Mouse (Mus musculus) forebrain, embryonic 15.5 days (tissue): ENCODE results near the gene Kif14. TPM values are rescaled to one million over a fixed set of nuclear protein-coding genes. Genes with fewer than 3 reads are reported as not detected.
"Not testable (repeated sequence)": the region's sequence is repeated elsewhere in the genome, so short reads cannot be mapped to it uniquely, and the experiment has no call there.

Source experiments
- ATAC-seq: fragments of 200-750 bp; cut with Nextera tagmentation; replicated peaks from 2 replicates; pipeline ENCODE4 v1.8.0; 2017; ENCODE audit warnings: mild to moderate bottlenecking, moderate TSS enrichment, moderate library complexity
- H3K27ac ChIP-seq: fragments of 300-500 bp; sonication (generic); replicated peaks from 2 replicates; pipeline ENCODE4 v1.5.1; 2015; ENCODE audit warnings: mild to moderate bottlenecking, inconsistent platforms
- H3K27me3 ChIP-seq: fragments of 300-500 bp; sonication (generic); 2 replicates; pipeline ENCODE4 v1.6.1; 2015; ENCODE audit warnings: inconsistent platforms
- H3K36me3 ChIP-seq: fragments of 300-500 bp; sonication (generic); 2 replicates; pipeline ENCODE4 v1.6.1; 2015; ENCODE audit warnings: mild to moderate bottlenecking, inconsistent platforms
- H3K4me1 ChIP-seq: fragments of 300-500 bp; sonication (generic); 2 replicates; pipeline ENCODE4 v1.6.1; 2015; ENCODE audit warnings: inconsistent platforms
- H3K4me2 ChIP-seq: fragments of 300-500 bp; sonication (generic); replicated peaks from 2 replicates; pipeline ENCODE4 v1.6.1; 2015; ENCODE audit warnings: mild to moderate bottlenecking, inconsistent platforms
- H3K4me3 ChIP-seq: fragments of 300-500 bp; sonication (generic); 2 replicates; pipeline ENCODE4 v1.5.1; 2015; ENCODE audit warnings: mild to moderate bottlenecking, inconsistent platforms
- H3K9ac ChIP-seq: fragments of 300-500 bp; sonication (generic); replicated peaks from 2 replicates; pipeline ENCODE4 v1.6.1; 2015; ENCODE audit warnings: mild to moderate bottlenecking, inconsistent platforms
- H3K9me3 ChIP-seq: fragments of 300-500 bp; sonication (generic); 2 replicates; pipeline ENCODE4 v1.6.1; 2016; ENCODE audit warnings: inconsistent platforms
- WGBS: fragments of 180-500 bp; shearing (Covaris S2); methylation state at CpG from one replicate; pipeline ENCODE4 v1.1.7; 2015; ENCODE audit warnings: mixed read lengths; 5-methylcytosine and 5-hydroxymethylcytosine counted together
- polyA plus RNA-seq: library from polyadenylated mRNA; unstranded; fragments of >200 nt; fragmentation: Nextera tagmentation; extraction: Ambion mirVana; gene quantifications from 2 replicates; pipeline ENCODE4 v1.2.1, GENCODE M21; 2015

Kif14 gene
- polyA plus RNA-seq, 1 experiment from 2014 or later, result 2.3 TPM

DNA sequence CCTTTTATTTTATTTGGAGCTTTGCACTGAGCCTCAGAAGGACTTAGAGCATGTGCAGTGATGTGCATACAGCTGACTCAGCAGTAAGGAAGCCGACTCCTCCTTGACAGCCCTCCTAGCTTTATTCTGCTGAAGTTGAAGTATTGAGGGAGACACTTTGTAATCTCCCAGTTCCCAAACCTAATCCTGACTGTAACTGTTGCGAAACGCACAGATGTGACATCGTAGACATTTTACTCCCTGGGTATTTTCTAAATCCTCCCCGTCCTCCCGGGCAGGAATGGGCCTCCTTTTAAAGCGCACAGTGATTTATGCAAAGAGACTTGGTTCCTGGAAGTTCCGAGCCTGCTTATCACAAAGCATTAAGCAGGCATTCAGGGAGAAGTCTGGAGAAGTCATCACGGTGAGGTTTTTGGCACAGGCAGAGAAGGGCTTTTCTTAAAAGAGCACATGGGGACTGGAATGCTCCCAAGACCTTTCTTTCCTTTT lies 74.3 kb downstream of the Kif14 start:
- H3K4me2 ChIP-seq, result no peak overlapping the region
- no peak overlapping the region for H3K27ac ChIP-seq
- H3K9ac ChIP-seq, result no peak overlapping the region
- H3K36me3 ChIP-seq, result no peaks in the 10 kb centered on the region
- no peak for ATAC-seq
- 34% methylated on average over 9 of the region's 9 CpGs for WGBS
- H3K27me3 ChIP-seq, result no peaks in the 10 kb centered on the region
- H3K4me1 ChIP-seq, result no peaks in the 10 kb centered on the region
- H3K4me3 ChIP-seq, result no peak overlapping the region
- no peaks in the 10 kb centered on the region for H3K9me3 ChIP-seq

DNA sequence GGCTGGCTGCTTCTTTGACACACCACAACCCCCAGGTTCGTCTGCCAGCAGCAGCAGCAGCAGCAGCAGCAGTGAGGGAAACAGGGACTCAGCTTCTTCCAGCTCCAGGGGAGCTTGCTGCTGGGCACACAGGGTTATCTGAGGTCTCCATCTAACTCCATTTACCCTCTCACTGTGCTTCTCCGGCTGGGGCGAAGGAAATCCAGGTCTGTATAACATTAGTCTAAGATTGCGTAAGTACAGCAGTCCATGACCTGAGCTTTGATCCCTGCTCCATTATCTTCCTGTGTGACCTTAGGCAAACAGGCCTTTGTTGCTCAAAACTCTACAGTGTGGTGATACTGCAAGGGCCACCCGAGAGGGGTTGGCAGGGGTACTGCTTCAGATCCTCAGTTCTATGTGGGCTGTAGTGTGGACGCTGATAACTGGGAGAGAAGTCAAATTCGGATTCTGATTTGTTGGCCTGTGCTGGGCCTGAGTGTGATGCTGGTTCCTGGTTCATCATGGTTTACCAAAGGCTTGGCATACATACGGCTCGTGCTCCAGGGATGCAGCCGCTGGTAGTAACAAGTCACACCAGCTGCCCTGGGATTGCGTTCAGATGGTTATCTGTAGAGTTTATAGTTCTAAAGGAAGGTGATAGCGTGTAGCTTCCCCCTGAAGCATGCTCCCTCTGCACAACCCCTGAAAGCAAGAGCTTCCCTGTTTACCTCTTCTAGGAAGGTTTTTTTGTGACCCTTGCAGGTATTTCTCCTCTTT lies 75.7 kb downstream of the Kif14 start:
- no peak overlapping the region for H3K4me2 ChIP-seq
- WGBS, result 80% methylated on average over 12 of the region's 12 CpGs
- no peaks in the 10 kb centered on the region for H3K27me3 ChIP-seq
- no peak overlapping the region for H3K9ac ChIP-seq
- no peaks in the 10 kb centered on the region for H3K36me3 ChIP-seq
- ATAC-seq, result no peak
- H3K27ac ChIP-seq, result no peak overlapping the region
- no peaks in the 10 kb centered on the region for H3K9me3 ChIP-seq
- no peak overlapping the region for H3K4me3 ChIP-seq
- no peaks in the 10 kb centered on the region for H3K4me1 ChIP-seq

DNA sequence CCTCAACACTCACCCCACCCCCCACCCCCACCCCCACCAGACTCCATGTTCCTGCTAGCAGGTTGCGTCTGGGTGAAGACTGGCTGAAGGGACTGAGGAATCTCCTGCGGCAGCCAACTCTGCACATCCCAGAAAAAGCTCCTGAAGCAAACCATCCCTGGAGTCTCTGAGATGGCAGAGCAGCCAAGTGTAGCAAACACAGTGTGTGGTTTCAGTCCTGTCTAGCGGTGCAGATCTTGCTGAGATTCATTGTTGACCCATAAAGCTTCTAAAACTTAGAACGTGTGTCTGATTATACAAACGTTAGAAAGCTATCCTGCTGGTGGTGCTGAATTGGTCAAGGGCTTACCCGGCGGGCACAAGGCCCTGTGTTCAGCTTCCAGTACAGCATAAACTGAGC lies 77.8 kb downstream of the Kif14 start:
- H3K4me1 ChIP-seq, result no peaks in the 10 kb centered on the region
- 60% methylated on average over 7 of the region's 7 CpGs for WGBS

DNA sequence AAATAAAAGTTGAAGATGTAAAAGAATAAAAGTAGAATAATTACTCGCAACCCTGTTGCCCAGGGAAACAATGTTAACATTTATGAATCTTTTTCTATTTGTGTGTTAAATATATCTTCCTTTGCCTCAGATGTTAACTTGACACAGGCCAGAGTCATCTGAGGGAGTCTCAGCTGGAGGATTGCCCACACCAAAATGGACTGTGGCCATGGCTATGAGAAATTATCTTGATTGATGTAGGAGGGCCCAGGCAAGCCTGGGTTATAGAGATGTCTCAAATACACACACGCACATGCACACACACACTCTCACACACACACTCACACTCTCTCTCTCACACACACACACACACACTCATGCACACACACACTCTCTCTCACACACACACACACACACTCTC lies 80.9 kb downstream of the Kif14 start:
- ATAC-seq, result no peak
- Histone ChIP-seq H3K4me1 (peaks cover 3% of the 10 kb centered on the region; the same call in 1 of the 2 replicates), H3K4me3 (no peak overlapping the region), H3K4me2 (no peak overlapping the region), H3K9ac (no peak overlapping the region), H3K36me3 (no peaks in the 10 kb centered on the region), H3K27me3 (no peaks in the 10 kb centered on the region), H3K9me3 (no peaks in the 10 kb centered on the region), H3K27ac (no peak overlapping the region)
- WGBS, result 95% methylated on average over 2 of the region's 2 CpGs

More for the DNA sequence above, 77.8 kb downstream of the Kif14 start:
- Histone ChIP-seq H3K4me3 (no peak overlapping the region), H3K9ac (no peak overlapping the region), H3K9me3 (no peaks in the 10 kb centered on the region), H3K4me2 (no peak overlapping the region), H3K27me3 (no peaks in the 10 kb centered on the region), H3K36me3 (no peaks in the 10 kb centered on the region), H3K27ac (no peak overlapping the region)
- no peak for ATAC-seq

DNA sequence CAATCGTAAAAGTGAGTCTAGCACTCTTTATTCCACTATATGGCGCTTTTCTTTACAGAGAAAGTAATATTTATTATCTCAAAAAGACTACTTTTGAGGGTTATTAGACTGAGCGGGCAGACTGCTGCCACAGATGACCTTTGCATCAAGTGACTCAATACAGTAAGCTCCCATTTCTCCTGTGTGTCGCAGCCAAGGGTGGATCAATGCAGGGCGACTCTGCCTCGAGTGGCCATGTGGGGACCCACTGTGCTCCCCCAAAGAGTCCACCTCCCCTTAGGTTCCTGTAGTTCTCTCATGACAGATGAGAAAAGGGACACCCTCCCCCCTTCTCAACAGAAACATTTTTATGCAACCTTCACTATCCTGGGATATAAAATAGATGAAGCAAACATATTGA lies 84.1 kb downstream of the Kif14 start:
- peaks cover 3% of the 10 kb centered on the region; the same call in 1 of the 2 replicates for H3K4me1 ChIP-seq
- 95% methylated on average over 6 of the region's 6 CpGs for WGBS
- H3K4me2 ChIP-seq, result no peak overlapping the region
- no peak overlapping the region for H3K27ac ChIP-seq
- H3K9ac ChIP-seq, result no peak overlapping the region
- H3K9me3 ChIP-seq, result no peaks in the 10 kb centered on the region
- no peak for ATAC-seq
- no peak overlapping the region for H3K4me3 ChIP-seq
- no peaks in the 10 kb centered on the region for H3K36me3 ChIP-seq
- no peaks in the 10 kb centered on the region for H3K27me3 ChIP-seq

DNA sequence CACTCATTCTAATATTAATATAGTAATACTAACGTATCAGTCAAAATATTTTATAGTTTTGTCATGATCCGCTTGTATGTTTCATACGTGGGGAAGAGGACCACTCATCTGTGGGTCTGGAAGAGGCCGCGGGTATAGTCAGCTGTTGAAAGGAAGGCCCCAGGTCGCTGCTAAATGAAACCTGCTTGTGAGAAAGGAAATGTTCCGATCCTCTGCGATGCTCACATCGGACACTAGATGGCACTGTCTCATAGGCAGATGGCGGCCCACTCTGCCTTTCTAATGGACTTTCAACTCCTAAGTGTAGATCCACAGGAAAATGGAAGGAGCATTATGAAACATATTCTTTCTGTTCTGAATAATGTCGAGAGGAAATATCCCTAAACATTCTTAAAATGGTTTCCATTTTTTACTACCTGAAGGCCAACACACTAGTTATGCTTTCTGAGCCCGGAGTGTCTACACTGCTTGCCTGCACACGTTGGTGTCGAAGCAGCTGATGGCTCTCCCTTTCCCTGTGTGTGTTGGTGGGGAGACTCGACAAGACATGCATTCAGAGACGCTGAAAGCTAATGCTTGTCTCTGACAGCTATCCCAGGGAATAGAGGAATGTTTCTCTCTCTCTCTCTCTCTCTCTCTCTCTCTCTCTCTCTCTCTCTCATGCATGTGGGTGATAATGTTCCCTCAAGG lies 84.9 kb downstream of the Kif14 start:
- peak; percentile 77 for ATAC-seq
- no peak overlapping the region for H3K4me2 ChIP-seq

DNA sequence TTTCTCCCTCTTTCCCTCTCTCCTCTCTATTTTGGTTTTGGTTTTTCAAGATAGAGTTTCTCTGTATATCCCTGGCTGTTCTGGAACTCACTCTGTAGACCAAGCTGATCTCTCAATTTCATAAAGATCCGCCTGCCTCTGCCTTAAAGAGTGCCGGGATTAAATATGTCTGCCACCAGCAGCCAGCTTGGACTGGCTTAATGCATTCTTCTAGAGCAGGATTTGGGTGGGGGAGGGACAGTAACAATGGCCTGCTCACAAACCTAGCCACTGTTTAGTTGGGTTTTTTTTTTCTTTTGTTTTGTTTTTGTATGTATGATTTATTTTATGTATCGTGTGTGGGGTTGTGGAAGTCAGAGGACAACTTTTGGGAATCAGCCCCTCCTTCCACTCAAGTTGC lies 88.5 kb downstream of the Kif14 start:
- Histone ChIP-seq H3K27me3 (no peaks in the 10 kb centered on the region), H3K36me3 (no peaks in the 10 kb centered on the region), H3K4me1 (peaks cover 3% of the 10 kb centered on the region; the same call in 1 of the 2 replicates), H3K9me3 (no peaks in the 10 kb centered on the region), H3K9ac (no peak overlapping the region), H3K4me3 (no peak overlapping the region), H3K27ac (no peak overlapping the region), H3K4me2 (no peak overlapping the region)
- 93% methylated on average over 3 of the region's 3 CpGs for WGBS
- ATAC-seq, result no peak

More for the DNA sequence above, 84.9 kb downstream of the Kif14 start:
- Histone ChIP-seq H3K9ac (no peak overlapping the region), H3K4me3 (no peak overlapping the region), H3K9me3 (no peaks in the 10 kb centered on the region), H3K36me3 (no peaks in the 10 kb centered on the region), H3K4me1 (peaks cover 3% of the 10 kb centered on the region; the same call in 1 of the 2 replicates), H3K27me3 (no peaks in the 10 kb centered on the region), H3K27ac (no peak overlapping the region)
- 28% methylated on average over 16 of the region's 16 CpGs for WGBS

DNA sequence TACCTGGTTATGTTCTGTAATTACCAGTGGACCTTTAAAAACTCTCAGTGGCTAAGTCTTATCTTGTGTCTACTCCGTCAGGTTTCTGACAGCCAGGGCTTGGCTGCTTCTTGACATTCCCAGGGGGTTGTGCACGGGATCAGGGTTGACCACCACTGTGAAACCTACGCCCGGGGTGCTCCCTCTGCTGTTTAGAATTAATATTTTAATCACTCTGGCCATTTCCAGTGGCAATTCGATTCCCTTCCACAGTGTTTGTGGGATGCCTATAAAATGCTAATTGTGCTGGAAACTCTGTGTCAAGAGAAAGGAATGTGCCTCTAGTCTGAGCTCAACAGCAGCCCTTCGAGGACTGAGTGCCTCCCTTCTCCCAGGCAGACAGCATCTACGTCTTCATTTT lies 89.7 kb downstream of the Kif14 start:
- Histone ChIP-seq H3K27ac (no peak overlapping the region), H3K9ac (no peak overlapping the region), H3K4me1 (peaks cover 3% of the 10 kb centered on the region; the same call in 1 of the 2 replicates), H3K27me3 (no peaks in the 10 kb centered on the region), H3K4me2 (no peak overlapping the region), H3K4me3 (no peak overlapping the region), H3K36me3 (no peaks in the 10 kb centered on the region), H3K9me3 (no peaks in the 10 kb centered on the region)
- ATAC-seq, result no peak
- 46% methylated on average over 7 of the region's 7 CpGs for WGBS

DNA sequence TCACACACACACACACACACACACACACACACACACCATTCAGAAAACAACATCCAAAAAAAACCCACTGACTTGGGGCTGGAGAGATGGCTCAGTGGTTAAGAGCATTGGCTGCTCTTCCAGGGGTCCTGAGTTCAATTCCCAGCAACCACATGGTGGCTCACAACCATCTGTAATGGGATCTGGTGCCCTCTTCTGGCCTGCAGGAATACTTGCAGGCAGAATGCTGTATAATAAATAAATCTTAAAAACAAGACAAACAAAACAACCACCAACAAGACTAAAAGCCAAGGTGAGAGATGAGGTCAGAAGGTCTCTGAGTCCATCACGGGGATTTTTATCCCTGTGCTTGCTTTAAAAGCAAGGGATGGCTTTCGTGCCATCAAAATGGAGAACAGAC lies 90.5 kb downstream of the Kif14 start:
- H3K27ac ChIP-seq, H3K27me3 ChIP-seq, H3K9me3 ChIP-seq, ATAC-seq, H3K9ac ChIP-seq, H3K4me3 ChIP-seq, H3K4me2 ChIP-seq, H3K4me1 ChIP-seq, H3K36me3 ChIP-seq: not testable (repeated sequence)
- 89% methylated on average over 2 of the region's 2 CpGs for WGBS

DNA sequence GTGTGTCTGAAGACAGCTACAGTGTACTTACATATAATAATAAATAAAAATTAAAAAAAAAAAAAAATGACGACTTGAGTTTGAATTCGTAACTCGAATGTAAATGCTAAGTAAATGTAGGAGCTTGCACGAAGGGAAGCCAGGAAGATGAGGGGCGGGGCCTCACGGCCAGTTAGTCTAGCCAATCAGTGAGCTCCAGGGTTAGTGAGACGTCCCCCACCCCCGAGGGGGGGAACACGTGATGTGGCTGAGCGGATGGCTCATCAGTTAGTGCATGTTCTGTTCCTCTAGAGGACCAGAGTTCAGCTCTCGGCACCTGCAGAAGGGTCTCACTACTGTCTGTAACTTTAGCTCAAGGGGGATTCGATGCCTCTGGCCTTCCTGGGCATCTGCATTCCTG lies 91.3 kb downstream of the Kif14 start:
- H3K9me3 ChIP-seq, result no peaks in the 10 kb centered on the region
- no peaks in the 10 kb centered on the region for H3K4me1 ChIP-seq
- H3K27me3 ChIP-seq, result no peaks in the 10 kb centered on the region
- H3K4me2 ChIP-seq, result no peak overlapping the region
- WGBS, result 92% methylated on average over 12 of the region's 12 CpGs
- no peak overlapping the region for H3K9ac ChIP-seq
- H3K27ac ChIP-seq, result no peak overlapping the region
- no peaks in the 10 kb centered on the region for H3K36me3 ChIP-seq
- no peak overlapping the region for H3K4me3 ChIP-seq
- no peak for ATAC-seq

DNA sequence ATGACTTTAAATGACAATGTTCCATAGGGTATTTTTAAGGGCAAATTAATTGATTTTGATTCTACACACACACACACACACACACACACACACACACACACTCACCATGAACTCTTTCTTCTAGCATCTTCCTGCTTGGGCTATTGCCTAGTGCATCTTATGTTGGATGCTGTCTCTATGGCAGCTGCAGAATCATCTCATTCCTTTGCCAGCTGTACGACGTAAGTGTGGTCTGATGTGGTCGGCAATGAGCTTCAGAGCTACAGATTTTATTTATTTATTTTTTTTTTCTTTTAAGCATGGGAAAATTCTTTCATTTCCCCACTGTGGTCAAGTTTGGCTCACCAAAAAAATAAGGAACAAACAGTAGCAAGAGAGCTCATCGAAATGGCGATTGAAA lies 92.6 kb downstream of the Kif14 start:
- ATAC-seq, result no peak
- WGBS, result 69% methylated on average over 5 of the region's 5 CpGs

DNA sequence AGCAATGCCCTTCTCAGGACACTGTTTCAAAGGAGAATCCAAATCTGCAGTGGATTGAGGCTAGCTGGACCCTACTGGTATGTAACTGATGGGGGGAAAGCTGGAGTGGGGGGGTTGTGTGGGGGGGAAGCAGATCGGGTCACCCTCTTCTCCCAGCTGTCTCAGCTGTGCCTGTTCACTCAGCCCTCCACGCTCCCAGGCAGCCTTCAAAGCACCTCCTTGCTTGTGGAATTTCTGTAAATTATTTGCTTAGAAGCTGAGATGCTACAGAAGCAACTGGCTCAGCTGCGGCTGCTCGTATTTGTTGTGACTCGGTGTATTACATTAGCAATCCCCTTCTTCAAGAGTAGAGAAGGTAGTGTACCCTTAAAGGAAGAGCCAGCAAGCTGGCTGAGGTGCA lies 93.1 kb downstream of the Kif14 start:
- H3K9ac ChIP-seq, result no peak overlapping the region
- no peaks in the 10 kb centered on the region for H3K27me3 ChIP-seq
- 72% methylated on average over 5 of the region's 5 CpGs for WGBS
- no peak for ATAC-seq
- H3K36me3 ChIP-seq, result no peaks in the 10 kb centered on the region
- H3K9me3 ChIP-seq, result no peaks in the 10 kb centered on the region
- no peak overlapping the region for H3K27ac ChIP-seq
- peaks cover 5% of the 10 kb centered on the region for H3K4me1 ChIP-seq
- no peak overlapping the region for H3K4me3 ChIP-seq
- H3K4me2 ChIP-seq, result no peak overlapping the region

More for the DNA sequence above, 92.6 kb downstream of the Kif14 start:
- Histone ChIP-seq H3K9ac (no peak overlapping the region), H3K27me3 (no peaks in the 10 kb centered on the region), H3K27ac (no peak overlapping the region), H3K4me1 (peaks cover 5% of the 10 kb centered on the region), H3K36me3 (no peaks in the 10 kb centered on the region), H3K4me3 (no peak overlapping the region), H3K4me2 (no peak overlapping the region), H3K9me3 (no peaks in the 10 kb centered on the region)
